Mouse (Mus musculus) stomach, postnatal 0 days (tissue): ENCODE data around the gene Tmem190.

Experiments
- CTCF ChIP-seq: IDR thresholded peaks from 2 replicates; pipeline ENCODE4 v1.5.1; 2016; ENCODE audit warnings: antibody characterized with exemption, low read depth, mild to moderate bottlenecking, moderate library complexity
- EP300 ChIP-seq: optimal IDR thresholded peaks from 2 replicates; pipeline ENCODE3; 2016; ENCODE audit warnings: antibody characterized with exemption

DNA sequence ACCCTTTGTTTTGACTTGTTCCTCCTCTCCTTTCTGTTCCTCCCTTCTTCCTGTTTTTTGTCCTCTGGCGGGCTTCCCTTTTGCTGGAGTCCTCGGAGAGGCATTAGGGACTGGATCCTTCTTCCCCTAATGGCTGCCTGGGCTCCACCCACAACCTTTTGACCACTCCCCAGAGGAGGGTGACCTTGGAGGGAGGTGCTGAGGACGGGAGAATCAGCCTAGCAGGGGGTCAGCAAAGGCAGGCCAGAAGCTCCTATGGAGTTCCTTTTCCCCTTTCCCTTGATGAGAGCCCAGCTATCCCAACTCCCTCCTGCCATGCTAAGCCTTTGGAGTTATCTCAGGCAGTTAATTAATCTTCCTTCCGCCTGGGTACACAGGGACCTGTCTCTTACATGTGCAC lies 41.6 kb upstream of the Tmem190 start:
- no peak for TF ChIP-seq EP300
- TF ChIP-seq CTCF: no peak
